Mouse (Mus musculus) intestine, embryonic 14.5 days (tissue): ENCODE measurements around the gene Cap2. TPM values are rescaled to one million over a fixed set of nuclear protein-coding genes. Genes with fewer than 3 reads are reported as not detected.

ENCODE experiments used
- ATAC-seq: fragments of 200-750 bp; cut with Nextera tagmentation; replicated peaks from 2 replicates; pipeline ENCODE4 v1.8.0; 2017; ENCODE audit warnings: low read depth, moderate number of reproducible peaks, moderate TSS enrichment, moderate library complexity; ENCODE audit not compliant: low FRiP score, low TSS enrichment
- DNase-seq: peaks from one replicate; pipeline ENCODE4 v3.0.0-alpha.2; 2018; ENCODE audit warnings: low spot score
- H3K27ac ChIP-seq: fragments of 300-500 bp; sonication (generic); 2 replicates; pipeline ENCODE4 v1.5.1; 2014; ENCODE audit warnings: low read depth, mild to moderate bottlenecking, control low read depth
- H3K27me3 ChIP-seq: fragments of 300-500 bp; sonication (generic); replicated peaks from 2 replicates; pipeline ENCODE4 v1.6.1; 2014; ENCODE audit warnings: low read length, control low read depth; ENCODE audit not compliant: control insufficient read depth, insufficient read depth
- H3K36me3 ChIP-seq: fragments of 300-500 bp; sonication (generic); 2 replicates; pipeline ENCODE4 v1.6.1; 2014; ENCODE audit warnings: low read length, control low read depth; ENCODE audit not compliant: control insufficient read depth, insufficient read depth
- H3K4me1 ChIP-seq: fragments of 300-500 bp; sonication (generic); replicated peaks from 2 replicates; pipeline ENCODE4 v1.6.1; 2014; ENCODE audit warnings: low read length, control low read depth, mixed read lengths; ENCODE audit not compliant: control insufficient read depth, insufficient read depth
- H3K4me2 ChIP-seq: fragments of 300-500 bp; sonication (generic); 2 replicates; pipeline ENCODE4 v1.6.1; 2014; ENCODE audit warnings: low read length
- H3K4me3 ChIP-seq: fragments of 300-500 bp; sonication (generic); 2 replicates; pipeline ENCODE4 v1.5.1; 2014; ENCODE audit warnings: low read depth, low read length, control low read depth, mixed read lengths
- H3K9ac ChIP-seq: fragments of 300-500 bp; sonication (generic); 2 replicates; pipeline ENCODE4 v1.6.1; 2014; ENCODE audit warnings: mild to moderate bottlenecking, low read length
- H3K9me3 ChIP-seq: fragments of 300-500 bp; sonication (generic); 2 replicates; pipeline ENCODE4 v1.6.1; 2016; ENCODE audit warnings: low read length, control low read depth; ENCODE audit not compliant: control insufficient read depth
- WGBS: fragments of 180-500 bp; shearing (Covaris S2); extraction: QIAGEN DNeasy Blood & Tissue Kit; methylation state at CpG from one replicate; pipeline ENCODE4 v1.1.7; 2014; 5-methylcytosine and 5-hydroxymethylcytosine counted together
- polyA plus RNA-seq: library from polyadenylated mRNA; unstranded; fragments of >200 nt; fragmentation: Nextera tagmentation; extraction: Ambion mirVana; gene quantifications from 2 replicates; pipeline ENCODE4 v1.2.1, GENCODE M21; 2014

The Cap2 gene
- polyA plus RNA-seq, 1 experiment from 2014 or later = 9.5 TPM

GRCm38 (mm10) chr13:46587717-46588289 lies 86.2 kb downstream of the Cap2 start:
- WGBS = 83% methylated on average over 17 of the region's 17 CpGs
- Histone ChIP-seq H3K27me3 (no peaks in the 10 kb centered on the region), H3K4me1 (no peaks in the 10 kb centered on the region), H3K4me3 (no peak overlapping the region), H3K9me3 (no peaks in the 10 kb centered on the region), H3K27ac (no peak overlapping the region), H3K9ac (no peak overlapping the region), H3K36me3 (no peaks in the 10 kb centered on the region), H3K4me2 (no peak overlapping the region)
- DNase-seq (no peak), ATAC-seq (no peak)

- H3K9ac ChIP-seq = no peak overlapping the region
- DNase-seq (no peak), ATAC-seq (no peak)
- no peak overlapping the region for H3K4me2 ChIP-seq
- no peak overlapping the region for H3K27ac ChIP-seq
- no peaks in the 10 kb centered on the region for H3K4me1 ChIP-seq
- 87% methylated on average over 5 of the region's 5 CpGs for WGBS
- H3K9me3 ChIP-seq = no peaks in the 10 kb centered on the region
- H3K36me3 ChIP-seq = no peaks in the 10 kb centered on the region
- H3K27me3 ChIP-seq = no peaks in the 10 kb centered on the region
- H3K4me3 ChIP-seq = no peak overlapping the region
Observed at GRCm38 (mm10) chr13:46588606-46589005, 87.0 kb downstream of the Cap2 start.

DNA sequence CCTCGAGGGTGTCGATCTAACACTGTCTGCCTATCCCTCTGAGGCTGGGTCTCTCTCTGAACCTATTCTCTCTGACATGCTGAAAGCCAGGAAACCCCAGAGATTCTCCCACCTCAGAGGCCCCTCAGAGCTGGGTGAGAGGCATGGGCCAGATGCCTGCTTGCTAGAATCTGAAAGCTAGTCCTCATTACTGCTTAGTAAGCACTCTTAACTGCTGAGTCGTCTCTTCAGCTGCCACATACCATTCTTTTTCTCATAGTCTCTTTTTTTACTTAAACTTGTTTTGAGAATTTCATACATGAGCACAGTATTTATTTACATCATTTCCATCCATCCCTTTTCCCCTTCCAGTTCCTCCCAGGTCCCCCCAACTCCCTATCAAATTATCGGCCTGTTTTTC lies 89.2 kb downstream of the Cap2 start:
- no peak overlapping the region for H3K9ac ChIP-seq
- H3K4me3 ChIP-seq = no peak overlapping the region
- no peaks in the 10 kb centered on the region for H3K27me3 ChIP-seq
- no peak for ATAC-seq
- 85% methylated on average over 4 of the region's 4 CpGs for WGBS
- DNase-seq = no peak
- H3K27ac ChIP-seq = no peak overlapping the region
- H3K4me2 ChIP-seq = no peak overlapping the region
- no peaks in the 10 kb centered on the region for H3K4me1 ChIP-seq
- H3K9me3 ChIP-seq = no peaks in the 10 kb centered on the region
- no peaks in the 10 kb centered on the region for H3K36me3 ChIP-seq

- H3K4me3 ChIP-seq = no peak overlapping the region
- no peaks in the 10 kb centered on the region for H3K4me1 ChIP-seq
- H3K27me3 ChIP-seq = no peaks in the 10 kb centered on the region
- H3K27ac ChIP-seq = no peak overlapping the region
- H3K9ac ChIP-seq = no peak overlapping the region
- no peak overlapping the region for H3K4me2 ChIP-seq
- H3K36me3 ChIP-seq = no peaks in the 10 kb centered on the region
- H3K9me3 ChIP-seq = no peaks in the 10 kb centered on the region
- DNase-seq = no peak
- WGBS = 88% methylated on average over 5 of the region's 5 CpGs
- no peak for ATAC-seq
Observed at GRCm38 (mm10) chr13:46600694-46601093, 99.0 kb downstream of the Cap2 start.

DNA sequence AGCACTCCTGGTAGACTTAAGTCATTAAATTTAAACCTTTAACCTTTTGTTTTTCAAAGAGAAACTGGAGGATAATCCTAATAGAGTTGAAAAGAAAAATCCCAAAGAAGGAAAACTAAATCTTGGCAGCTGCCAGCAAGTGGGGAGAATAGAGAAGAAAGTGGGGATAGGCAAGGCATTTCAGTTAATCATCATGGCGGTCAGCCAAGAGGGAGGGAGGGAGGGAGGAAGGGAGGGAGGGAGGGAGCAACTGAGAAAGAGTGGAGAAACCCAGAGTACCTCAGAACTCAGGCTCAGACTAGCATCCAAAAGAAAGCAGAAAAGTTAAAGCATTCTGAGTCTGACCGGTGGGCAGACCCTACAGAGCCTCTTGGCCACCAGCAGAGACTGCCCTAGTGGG lies 99.7 kb downstream of the Cap2 start:
- Histone ChIP-seq H3K4me3 (no peak overlapping the region), H3K27ac (no peak overlapping the region), H3K27me3 (no peaks in the 10 kb centered on the region), H3K4me1 (no peaks in the 10 kb centered on the region), H3K4me2 (no peak overlapping the region), H3K36me3 (no peaks in the 10 kb centered on the region), H3K9ac (no peak overlapping the region), H3K9me3 (no peaks in the 10 kb centered on the region)
- WGBS = 94% methylated on average over 2 of the region's 2 CpGs
- ATAC-seq (no peak), DNase-seq (no peak)

DNA sequence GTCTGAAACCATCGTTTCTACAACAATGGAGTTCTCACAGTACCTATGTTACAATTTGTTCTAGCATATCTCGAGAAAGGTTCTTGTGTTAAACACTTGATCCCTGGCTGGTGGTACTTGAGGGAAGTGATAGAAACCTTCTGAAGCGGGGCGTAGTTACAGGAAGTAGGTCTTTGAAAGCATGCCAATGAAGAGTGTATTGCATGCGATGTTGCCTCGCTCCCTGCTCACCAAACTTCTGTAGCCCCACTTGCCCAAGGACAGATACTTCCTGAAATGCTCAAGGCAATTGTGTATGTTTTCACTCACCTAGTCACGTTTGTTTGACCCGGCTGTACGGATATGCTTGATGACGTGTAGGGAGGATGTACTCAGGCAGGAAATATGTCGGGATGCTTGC lies 101.0 kb downstream of the Cap2 start:
- no peak overlapping the region for H3K9ac ChIP-seq
- no peak overlapping the region for H3K4me3 ChIP-seq
- no peaks in the 10 kb centered on the region for H3K9me3 ChIP-seq
- no peak for ATAC-seq
- H3K36me3 ChIP-seq = no peaks in the 10 kb centered on the region
- WGBS = 79% methylated on average over 11 of the region's 11 CpGs
- DNase-seq = no peak
- H3K27ac ChIP-seq = no peak overlapping the region
- H3K4me1 ChIP-seq = no peaks in the 10 kb centered on the region
- no peak overlapping the region for H3K4me2 ChIP-seq
- no peaks in the 10 kb centered on the region for H3K27me3 ChIP-seq

DNA sequence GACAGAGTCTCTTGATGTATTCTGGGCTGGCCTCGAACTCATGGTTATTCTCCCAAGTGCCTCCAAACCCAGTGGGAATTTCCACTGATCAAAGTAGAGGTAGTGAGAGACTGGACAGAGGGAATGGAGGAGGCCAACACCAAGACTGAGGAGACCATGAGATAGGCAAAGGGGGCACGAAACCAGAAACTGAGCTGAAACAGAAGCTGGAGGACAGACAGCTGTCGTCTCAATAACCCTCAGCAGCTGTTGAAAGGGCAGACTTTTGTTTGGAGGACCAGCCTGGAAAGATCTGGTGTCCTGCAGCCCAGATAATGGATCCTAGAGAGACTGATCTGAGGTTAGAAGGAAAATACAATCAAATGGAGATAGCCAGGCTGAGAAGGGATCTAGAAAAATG lies 109.4 kb downstream of the Cap2 start:
- Histone ChIP-seq H3K36me3 (no peaks in the 10 kb centered on the region), H3K9ac (no peak overlapping the region), H3K27ac (no peak overlapping the region), H3K4me2 (no peak overlapping the region), H3K4me1 (no peaks in the 10 kb centered on the region), H3K9me3 (0 out of 2 replicates have a peak, but pooled peaks cover 6% of the 10 kb centered on the region), H3K4me3 (no peak overlapping the region), H3K27me3 (no peaks in the 10 kb centered on the region)
- DNase-seq (no peak), ATAC-seq (no peak)
- WGBS = 68% methylated on average over 3 of the region's 3 CpGs

DNA sequence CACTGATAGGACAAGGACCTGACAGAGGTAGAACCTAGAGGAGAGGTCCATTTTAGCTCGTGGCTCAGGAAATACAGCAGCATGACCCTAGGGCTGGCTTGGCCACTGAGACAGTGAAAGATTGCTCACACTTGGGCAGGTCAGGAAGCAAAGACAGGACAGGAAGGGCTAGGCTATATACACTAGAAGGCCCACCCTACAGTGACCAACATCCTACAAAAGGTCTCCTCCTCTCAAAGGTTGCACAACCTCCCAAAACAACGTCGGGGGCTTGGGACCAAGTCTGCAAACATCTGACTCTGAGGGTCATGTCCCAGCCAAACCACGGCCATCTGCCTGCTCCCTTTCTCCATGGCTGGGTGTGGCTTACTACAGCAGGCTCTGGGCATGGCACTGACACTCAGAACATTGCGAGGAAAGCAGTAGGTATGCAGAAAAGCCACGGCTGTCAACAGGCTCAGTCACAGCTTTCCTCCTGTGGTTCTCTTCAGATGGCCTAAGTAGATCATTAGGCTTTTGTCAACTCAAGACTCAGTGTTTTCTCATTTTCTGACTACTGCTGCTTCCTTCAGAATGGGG lies 112.1 kb downstream of the Cap2 start:
- ATAC-seq (no peak), DNase-seq (no peak)
- H3K27me3 ChIP-seq = no peaks in the 10 kb centered on the region
- no peak overlapping the region for H3K4me2 ChIP-seq
- no peak overlapping the region for H3K4me3 ChIP-seq
- WGBS = 75% methylated on average over 6 of the region's 6 CpGs
- H3K4me1 ChIP-seq = no peaks in the 10 kb centered on the region
- no peaks in the 10 kb centered on the region for H3K36me3 ChIP-seq
- no peak overlapping the region for H3K27ac ChIP-seq
- H3K9ac ChIP-seq = no peak overlapping the region
- H3K9me3 ChIP-seq = no peaks in the 10 kb centered on the region

- Histone ChIP-seq H3K4me1 (peaks cover 11% of the 10 kb centered on the region; the same call in 1 of the 2 replicates), H3K27me3 (no peaks in the 10 kb centered on the region), H3K27ac (no peak overlapping the region), H3K9ac (no peak overlapping the region), H3K9me3 (no peaks in the 10 kb centered on the region), H3K4me2 (no peak overlapping the region), H3K4me3 (no peak overlapping the region), H3K36me3 (no peaks in the 10 kb centered on the region)
- 91% methylated on average over 19 of the region's 19 CpGs for WGBS
- ATAC-seq (no peak), DNase-seq (no peak)
Observed at GRCm38 (mm10) chr13:46616673-46617362, 115.2 kb downstream of the Cap2 start.
